19 mouse cellular contexts compared by ENCODE assay signal in the genomic region with DNA sequence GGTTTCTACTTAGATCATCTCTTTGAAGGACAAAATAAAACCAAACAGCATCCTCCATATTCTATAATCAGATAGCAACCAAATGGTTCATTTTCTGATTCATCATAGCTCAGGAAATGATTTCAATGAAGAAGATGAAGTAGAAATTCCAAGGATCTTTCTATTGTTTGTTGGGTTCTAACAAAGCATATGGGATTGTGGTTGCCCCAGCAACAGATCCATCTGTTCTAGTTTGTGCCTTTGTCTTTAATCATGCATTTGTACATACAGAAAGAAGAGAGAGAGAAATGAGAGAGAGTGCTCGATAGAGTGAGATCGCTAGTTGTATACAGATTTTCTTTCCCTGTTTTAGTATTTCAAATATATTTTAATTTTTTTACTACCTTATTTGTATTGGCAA.
DNase-seq lines count a peak whose midpoint lies in the region; ATAC-seq and TF ChIP-seq lines count a peak whose summit lies in the region.
"Had no signal": no experiment of that assay in that cellular context is flagged by ENCODE, and none has a peak within 500 bp of the region (broad histone marks: within the 10 kb centered on the region; RNA-seq: fewer than 3 reads in every experiment).

No protein-coding gene starts in this region.

- no peaks in the 10 kb centered on the region for H3K9me3 ChIP-seq in midbrain, embryonic 11.5 days (ENCODE audit: control insufficient read depth, low read length)
- no peaks in the 10 kb centered on the region for H3K9me3 ChIP-seq in midbrain, embryonic 10.5 days (replicated peaks)
- H3K9me3 ChIP-seq: hindbrain, embryonic 10.5 days; kidney, embryonic 15.5 days; liver, embryonic 13.5 days had no signal

- DNase-seq in midbrain, embryonic 11.5 days (ENCODE audit: low spot score, missing footprints), result peak; percentile 79
- no peak for DNase-seq in midbrain, embryonic 10.5 days (ENCODE audit: low spot score)
- DNase-seq in brain, adult 2 months (ENCODE audit: low read depth, low spot score), result peak; percentile 63
- peak; percentile 58 for DNase-seq in brain, embryonic 14.5 days (ENCODE audit: low read depth)
- DNase-seq in layer of hippocampus, adult 9-11 months, result peak; percentile 21
- DNase-seq in embryo, embryonic 10 days (ENCODE audit: low spot score), result no peak
- no peak for DNase-seq in lung, postnatal 10 days
- DNase-seq: adrenal gland, adult 2 months; cerebellum, adult 2 months; cerebellum, postnatal 25 days; kidney, adult 11 months; kidney, postnatal 36 days; liver, embryonic 13.5 days; lung, adult 2 months; spleen, adult 18-20 months had no signal

- H3K9ac ChIP-seq in midbrain, embryonic 11.5 days (ENCODE audit: low read length), result no peak overlapping the region
- H3K9ac ChIP-seq: kidney, embryonic 15.5 days; liver, embryonic 13.5 days had no signal

- H3K4me2 ChIP-seq in midbrain, embryonic 11.5 days, result no peak overlapping the region
- H3K4me2 ChIP-seq: heart, embryonic 11.5 days; kidney, embryonic 15.5 days; liver, embryonic 13.5 days had no signal

- 73% methylated on average over 2 of the region's 2 CpGs for WGBS in midbrain, embryonic 11.5 days
- WGBS in midbrain, embryonic 10.5 days, result 77% methylated on average over 2 of the region's 2 CpGs

- ATAC-seq in midbrain, embryonic 11.5 days (ENCODE audit: low FRiP score), result no peak
- ATAC-seq: forebrain, embryonic 16.5 days had no signal

- TF ChIP-seq POLR2A in brain, embryonic 14.5 days (IDR thresholded peaks at IDR 0.05; ENCODE audit: borderline replicate concordance, extremely low read depth, insufficient read depth, insufficient read length, poor library complexity, severe bottlenecking), result no peak

- no peaks in the 10 kb centered on the region for H3K4me1 ChIP-seq in midbrain, embryonic 11.5 days (ENCODE audit: control insufficient read depth, insufficient read depth, low read length)
- no peaks in the 10 kb centered on the region for H3K4me1 ChIP-seq in midbrain, embryonic 10.5 days
- H3K4me1 ChIP-seq: hindbrain, embryonic 10.5 days; kidney, embryonic 15.5 days; liver, embryonic 13.5 days had no signal

- H3K36me3 ChIP-seq in midbrain, embryonic 11.5 days (ENCODE audit: control insufficient read depth, insufficient read depth, low read length), result no peaks in the 10 kb centered on the region
- no peaks in the 10 kb centered on the region for H3K36me3 ChIP-seq in midbrain, embryonic 10.5 days
- H3K36me3 ChIP-seq: hindbrain, embryonic 10.5 days; kidney, embryonic 15.5 days; liver, embryonic 13.5 days had no signal

- H3K27ac ChIP-seq in midbrain, embryonic 11.5 days (ENCODE audit: low read depth, low read length), result no peak overlapping the region
- no peak overlapping the region for H3K27ac ChIP-seq in midbrain, embryonic 10.5 days (replicated peaks)
- H3K27ac ChIP-seq: hindbrain, embryonic 10.5 days; kidney, embryonic 15.5 days; liver, embryonic 13.5 days had no signal

- H3K27me3 ChIP-seq in midbrain, embryonic 11.5 days (ENCODE audit: control insufficient read depth, insufficient read depth, low read length), result no peaks in the 10 kb centered on the region
- no peaks in the 10 kb centered on the region for H3K27me3 ChIP-seq in midbrain, embryonic 10.5 days (ENCODE audit: low read depth, poor library complexity, severe bottlenecking)
- H3K27me3 ChIP-seq: kidney, embryonic 15.5 days; liver, embryonic 13.5 days had no signal

- no peak overlapping the region for H3K4me3 ChIP-seq in midbrain, embryonic 11.5 days (ENCODE audit: low read depth, low read length)
- H3K4me3 ChIP-seq in midbrain, embryonic 10.5 days, result no peak overlapping the region
- H3K4me3 ChIP-seq: hindbrain, embryonic 10.5 days; kidney, embryonic 15.5 days; liver, embryonic 13.5 days had no signal

- no peak for TF ChIP-seq CTCF in brain, embryonic 14.5 days (IDR thresholded peaks at IDR 0.05; ENCODE audit: borderline replicate concordance, extremely low read depth, insufficient read depth, insufficient read length)

Comparison
In these comparisons a context has a peak if more than half of its experiments do, and no peak if none do; other contexts are left out.
1. DNase-seq: peak in midbrain, embryonic 11.5 days (single experiment), brain, adult 2 months (single experiment), brain, embryonic 14.5 days (single experiment) and layer of hippocampus, adult 9-11 months (single experiment); none in midbrain, embryonic 10.5 days (single experiment), embryo, embryonic 10 days (single experiment) and lung, postnatal 10 days (single experiment).